In genomic region chr12:110682561-110683299, GRCm38 (mm10) we compare ENCODE assay signal across 22 mouse cellular contexts. TPM values are rescaled to one million over a fixed set of nuclear protein-coding genes. Genes with fewer than 3 reads are reported as not detected.
DNase-seq lines count a peak whose midpoint lies in the region; ATAC-seq and TF ChIP-seq lines count a peak whose summit lies in the region.
"Had no signal": no experiment of that assay in that cellular context is flagged by ENCODE, and none has a peak within 500 bp of the region (broad histone marks: within the 10 kb centered on the region; RNA-seq: fewer than 3 reads in every experiment).

1700001K19Rik (minus strand) TSS chr12:110682619.

- no peak for DNase-seq in gastrocnemius, adult 2 months
- no peak for DNase-seq in gastrocnemius, postnatal 14 days
- no peak for DNase-seq in neural tube, embryonic 10.5 days (ENCODE audit: extremely low spot score, low spot score)
- DNase-seq in left cerebral cortex, adult 18-20 months (ENCODE audit: low spot score in 2 of 2) = no peak
- DNase-seq: adrenal gland, adult 8-10 months; adrenal gland, postnatal 36 days; cerebellum, adult 2 months; cerebellum, postnatal 10 days; embryo, embryonic 11 days; gastrocnemius, postnatal 36 days; heart, postnatal 14 days had no signal

- H3K4me3 ChIP-seq in gastrocnemius, adult 2 months = no peak within 1 kb of the TSS
- H3K4me3 ChIP-seq in neural tube, embryonic 14.5 days (ENCODE audit: low read depth, low read length) = no peak within 1 kb of the TSS
- no peak within 1 kb of the TSS for H3K4me3 ChIP-seq in embryonic facial prominence, embryonic 15.5 days (replicated peaks)
- H3K4me3 ChIP-seq in hindbrain, embryonic 13.5 days = no peak within 1 kb of the TSS
- H3K4me3 ChIP-seq: embryonic facial prominence, embryonic 12.5 days; forebrain, embryonic 15.5 days; intestine, embryonic 15.5 days had no signal

- 77% methylated on average over 9 of the region's 9 CpGs for WGBS in neural tube, embryonic 14.5 days
- 77% methylated on average over 9 of the region's 9 CpGs for WGBS in embryonic facial prominence, embryonic 15.5 days
- WGBS in hindbrain, embryonic 13.5 days = 78% methylated on average over 9 of the region's 9 CpGs

- no peaks in the 10 kb centered on the region for H3K4me1 ChIP-seq in neural tube, embryonic 14.5 days (ENCODE audit: control insufficient read depth, insufficient read depth, low read length)
- H3K4me1 ChIP-seq in embryonic facial prominence, embryonic 15.5 days = 0 out of 2 replicates have a peak, but pooled peaks cover 6% of the 10 kb centered on the region
- H3K4me1 ChIP-seq in hindbrain, embryonic 13.5 days (replicated peaks) = peaks cover 4% of the 10 kb centered on the region; the same call in 1 of the 2 replicates
- H3K4me1 ChIP-seq: embryonic facial prominence, embryonic 12.5 days; intestine, embryonic 15.5 days had no signal

- TF ChIP-seq CTCF in gastrocnemius, adult 2 months (IDR thresholded peaks at IDR 0.05) = no peak

- H3K9ac ChIP-seq in neural tube, embryonic 14.5 days (replicated peaks; ENCODE audit: low read depth, low read length) = 0 out of 2 replicates have a peak within 1 kb of the TSS, but pooled peaks have one; percentile 5
- H3K9ac ChIP-seq in embryonic facial prominence, embryonic 15.5 days = no peak within 1 kb of the TSS
- no peak within 1 kb of the TSS for H3K9ac ChIP-seq in hindbrain, embryonic 13.5 days
- H3K9ac ChIP-seq: embryonic facial prominence, embryonic 12.5 days; forebrain, embryonic 15.5 days; hindbrain, embryonic 14.5 days; intestine, embryonic 15.5 days had no signal

- no peak for ATAC-seq in neural tube, embryonic 14.5 days (ENCODE audit: low read depth)
- no peak for ATAC-seq in embryonic facial prominence, embryonic 15.5 days (ENCODE audit: insufficient number of reproducible peaks, low FRiP score, low TSS enrichment, low read depth)
- ATAC-seq in megakaryocyte, adult 5-6 weeks (ENCODE audit: poor library complexity, severe bottlenecking) = peak; percentile 57
- no peak for ATAC-seq in hindbrain, embryonic 13.5 days (ENCODE audit: low FRiP score)
- ATAC-seq: forebrain, embryonic 15.5 days; intestine, embryonic 15.5 days had no signal

- no peaks in the 10 kb centered on the region for H3K27me3 ChIP-seq in neural tube, embryonic 14.5 days (ENCODE audit: control insufficient read depth, insufficient read depth, low read length)
- no peaks in the 10 kb centered on the region for H3K27me3 ChIP-seq in embryonic facial prominence, embryonic 15.5 days
- no peaks in the 10 kb centered on the region for H3K27me3 ChIP-seq in hindbrain, embryonic 13.5 days
- H3K27me3 ChIP-seq: embryonic facial prominence, embryonic 12.5 days; forebrain, embryonic 15.5 days; intestine, embryonic 15.5 days had no signal

- peak within 1 kb of the TSS; percentile 48; the same call in 1 of the 2 replicates for H3K27ac ChIP-seq in gastrocnemius, adult 2 months
- H3K27ac ChIP-seq in neural tube, embryonic 14.5 days (ENCODE audit: low read depth, low read length) = no peak within 1 kb of the TSS
- 0 out of 2 replicates have a peak within 1 kb of the TSS, but pooled peaks have one; percentile 28 for H3K27ac ChIP-seq in embryonic facial prominence, embryonic 15.5 days (replicated peaks)
- H3K27ac ChIP-seq in hindbrain, embryonic 13.5 days = no peak within 1 kb of the TSS
- H3K27ac ChIP-seq: embryonic facial prominence, embryonic 12.5 days; forebrain, embryonic 15.5 days; hindbrain, embryonic 14.5 days; intestine, embryonic 15.5 days had no signal

- no peaks in the 10 kb centered on the region for H3K9me3 ChIP-seq in neural tube, embryonic 14.5 days (ENCODE audit: control insufficient read depth, low read length)
- H3K9me3 ChIP-seq in embryonic facial prominence, embryonic 15.5 days (replicated peaks) = no peaks in the 10 kb centered on the region
- no peaks in the 10 kb centered on the region for H3K9me3 ChIP-seq in hindbrain, embryonic 13.5 days
- H3K9me3 ChIP-seq: embryonic facial prominence, embryonic 12.5 days; forebrain, embryonic 15.5 days; intestine, embryonic 15.5 days had no signal

- no peaks in the 10 kb centered on the region for H3K36me3 ChIP-seq in neural tube, embryonic 14.5 days (ENCODE audit: control insufficient read depth, insufficient read depth, low read length)
- peaks cover 7% of the 10 kb centered on the region; the same call in 1 of the 2 replicates for H3K36me3 ChIP-seq in embryonic facial prominence, embryonic 15.5 days
- H3K36me3 ChIP-seq in hindbrain, embryonic 13.5 days = peaks cover 17% of the 10 kb centered on the region
- H3K36me3 ChIP-seq: intestine, embryonic 15.5 days had no signal

- intact Hi-C loops in gastrocnemius, adult 2 months (cut with DNase I) = no loop called here
- intact Hi-C loops in gastrocnemius, postnatal 14 days (cut with DNase I; ENCODE audit: low total_unique reads) = no loop called here

- H3K4me2 ChIP-seq in neural tube, embryonic 14.5 days (ENCODE audit: low read depth, low read length) = no peak within 1 kb of the TSS
- H3K4me2 ChIP-seq in embryonic facial prominence, embryonic 15.5 days (replicated peaks) = no peak within 1 kb of the TSS
- H3K4me2 ChIP-seq in hindbrain, embryonic 13.5 days = no peak within 1 kb of the TSS
- H3K4me2 ChIP-seq: embryonic facial prominence, embryonic 12.5 days; forebrain, embryonic 15.5 days; hindbrain, embryonic 14.5 days; intestine, embryonic 15.5 days had no signal

RNA-seq across cellular contexts. Expression of gene 1700001K19Rik, which starts in this region (rescaled TPM):
- not detected for total RNA-seq in gastrocnemius, adult 2 months (2021)
- not detected for total RNA-seq in gastrocnemius, postnatal 14 days (2021)
- polyA plus RNA-seq in neural tube, embryonic 14.5 days (2014; fragmentation: Nextera tagmentation; extraction: Ambion mirVana) = 0.28 and 0.44 TPM in 2 replicates
- polyA plus RNA-seq in embryonic facial prominence, embryonic 15.5 days (2015; fragmentation: Nextera tagmentation; extraction: Ambion mirVana) = 0.24 and 0.35 TPM in 2 replicates
- total RNA-seq in megakaryocyte, adult 5-6 weeks (2015) = not detected in 2 replicates
- not detected in 2 replicates for total RNA-seq in megakaryocyte, adult 5-6 weeks (2017)
- 0.35 and 0.40 TPM in 2 replicates for polyA plus RNA-seq in hindbrain, embryonic 13.5 days (2015; fragmentation: Nextera tagmentation; extraction: Ambion mirVana)
- total RNA-seq in left cerebral cortex, adult 18-20 months (2021) = not detected
- total RNA-seq: adrenal gland, adult 8-10 months; adrenal gland, postnatal 36 days; ES-E14; gastrocnemius, postnatal 36 days; heart, postnatal 14 days; hematopoietic stem cell, adult 5-6 weeks had no signal
- polyA plus RNA-seq: cerebellum, adult 2 months; embryonic facial prominence, embryonic 12.5 days; heart, embryonic 14.5 days; intestine, embryonic 15.5 days had no signal

Comparison
In these comparisons a context has a peak if more than half of its experiments do, and no peak if none do; other contexts are left out.
1. Peak in ATAC-seq in megakaryocyte, adult 5-6 weeks; RNA of the gene not detected or under 1 TPM.
2. H3K27ac ChIP-seq: peak in gastrocnemius, adult 2 months (single experiment) and embryonic facial prominence, embryonic 15.5 days (single experiment); none in neural tube, embryonic 14.5 days (single experiment) and hindbrain, embryonic 13.5 days (single experiment).